Mouse (Mus musculus) right cerebral cortex, adult 18-20 months (tissue): Measurements from ENCODE around the gene Ppox.

Source experiments
- DNase-seq: peaks from one replicate; pipeline ENCODE4 v3.0.0; 2022; ENCODE audit warnings: mixed read lengths

The Ppox gene

DNA sequence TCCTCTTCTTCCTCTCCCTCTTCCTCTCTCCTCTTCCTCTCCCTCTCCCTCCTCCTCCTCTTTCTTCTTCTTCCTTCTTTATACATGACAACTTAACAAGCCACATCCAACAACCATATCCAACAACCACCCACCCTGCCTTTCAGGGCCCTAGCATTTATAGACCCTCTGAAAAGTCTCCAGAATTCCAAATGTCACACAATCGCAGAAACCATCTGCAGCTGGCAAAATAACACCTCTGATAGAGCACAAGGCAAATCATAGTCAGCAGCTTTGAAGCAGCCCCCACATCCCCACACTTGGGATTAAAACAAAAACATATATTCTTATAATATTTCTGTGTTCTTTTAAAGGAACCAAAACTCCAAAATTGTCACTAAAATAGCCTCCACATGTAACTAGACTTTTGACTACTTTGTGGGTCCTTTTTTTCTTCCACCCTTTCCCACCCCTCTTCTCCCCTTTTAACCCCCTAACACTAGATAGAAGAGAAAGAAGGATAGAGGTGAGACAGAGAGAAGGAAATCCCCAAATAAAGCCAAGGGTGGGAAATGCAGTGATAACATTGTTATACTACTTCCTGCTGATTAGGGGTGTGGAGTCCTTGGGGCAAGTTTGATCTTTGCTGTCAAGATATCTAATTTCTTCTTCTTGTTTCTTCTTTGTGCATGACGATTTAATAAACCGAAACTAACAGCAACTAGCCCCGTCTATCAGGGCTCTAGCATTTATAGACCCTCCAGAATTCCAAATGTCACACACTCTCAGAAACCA lies 14.8 kb downstream of the Ppox start:
- DNase-seq: no peak

DNA sequence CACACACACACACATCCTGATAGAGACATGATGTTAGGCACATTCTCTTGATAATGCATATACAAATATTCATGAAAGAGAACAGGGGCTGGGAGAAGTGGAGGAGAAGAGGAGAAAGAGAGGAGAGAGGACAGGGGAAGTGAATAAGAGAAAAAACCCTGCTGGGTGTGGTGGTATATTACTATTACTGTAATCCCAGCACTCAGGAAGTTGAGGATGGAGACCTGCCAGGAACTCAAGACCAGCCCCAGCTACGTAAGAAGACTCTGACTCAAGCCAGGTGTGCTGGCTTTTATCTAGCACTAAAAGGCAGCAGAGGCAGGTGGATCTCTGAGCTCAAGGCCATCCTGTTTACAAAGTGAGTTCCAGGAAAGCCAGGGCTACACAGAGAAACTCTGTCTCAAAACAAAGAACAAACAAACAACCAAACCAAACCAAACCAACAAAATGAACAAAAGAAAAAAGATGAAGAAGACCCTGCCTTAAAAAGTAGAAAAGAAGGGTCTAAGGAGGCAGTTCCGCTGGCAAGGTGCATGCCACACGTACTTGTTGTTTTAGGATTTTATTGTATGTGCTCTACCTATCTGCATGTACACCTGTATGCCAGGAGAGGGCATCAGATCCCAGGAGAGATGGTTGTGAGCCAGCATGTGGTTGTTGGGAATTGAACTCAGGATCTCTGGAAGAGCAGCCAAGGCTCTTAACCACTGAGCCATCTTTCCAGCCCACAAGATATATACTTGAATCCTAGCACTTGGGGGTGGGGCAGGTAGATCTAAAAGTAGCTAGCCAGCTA lies 17.1 kb downstream of the Ppox start:
- DNase-seq: no peak

GRCm38 (mm10) chr1:171263185-171263611 lies 17.8 kb downstream of the Ppox start:
- DNase-seq: no peak

DNA sequence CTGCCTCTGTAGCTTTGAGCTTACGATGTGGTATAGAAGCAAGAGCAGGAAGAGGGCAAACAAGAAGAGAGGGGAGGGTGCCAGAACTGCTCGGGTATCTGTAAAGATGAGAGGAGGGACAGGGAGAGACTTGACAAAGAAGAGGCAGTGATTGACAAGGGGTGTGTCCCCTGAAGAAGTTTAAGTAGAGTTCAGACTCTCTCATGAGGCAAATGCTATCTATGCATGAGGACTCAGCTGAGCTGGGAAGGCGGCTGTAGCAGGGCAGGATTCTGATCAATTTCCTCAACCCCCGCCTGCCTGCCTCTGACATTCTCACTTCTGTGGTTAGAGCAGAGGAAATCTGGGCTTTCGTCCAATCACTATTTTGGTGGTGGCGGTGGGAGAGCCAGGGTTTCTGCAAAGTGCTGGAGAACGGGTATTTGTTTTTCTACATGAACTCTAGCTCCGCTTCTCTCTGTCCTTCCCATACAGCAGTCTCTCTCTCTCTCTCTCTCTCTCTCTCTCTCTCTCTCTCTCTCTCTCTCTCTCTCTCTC lies 18.3 kb downstream of the Ppox start:
- DNase-seq: peak; percentile 90

GRCm38 (mm10) chr1:171260316-171260715 lies 20.7 kb downstream of the Ppox start:
- DNase-seq: no peak

DNA sequence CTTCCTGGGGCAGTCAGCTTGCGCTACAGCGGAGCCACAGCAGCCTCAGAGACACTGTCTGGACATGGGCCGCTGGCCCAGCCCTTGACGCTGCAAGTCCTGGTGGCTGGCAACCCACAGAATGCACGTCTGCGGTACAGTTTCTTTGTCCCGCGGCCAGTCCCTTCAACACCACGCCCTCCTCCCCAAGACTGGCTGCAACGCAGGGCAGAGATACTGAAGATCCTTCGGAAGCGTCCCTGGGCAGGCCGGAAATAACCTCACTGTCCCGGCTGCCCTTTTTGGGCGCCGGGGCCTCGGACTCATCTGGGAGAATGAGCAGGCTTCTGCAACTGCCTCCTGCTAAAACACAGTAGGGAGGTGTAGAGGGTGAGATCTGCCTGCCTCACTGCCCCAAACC lies 22.1 kb downstream of the Ppox start:
- no peak for DNase-seq

- no peak for DNase-seq
Observed at GRCm38 (mm10) chr1:171257781-171258180, 23.2 kb downstream of the Ppox start.

- peak; percentile 55 for DNase-seq
Observed at GRCm38 (mm10) chr1:171256937-171257548, 23.9 kb downstream of the Ppox start.

- no peak for DNase-seq
Observed at GRCm38 (mm10) chr1:171256095-171256818, 24.7 kb downstream of the Ppox start.

- no peak for DNase-seq
Observed at GRCm38 (mm10) chr1:171252415-171252814, 28.6 kb downstream of the Ppox start.

DNA sequence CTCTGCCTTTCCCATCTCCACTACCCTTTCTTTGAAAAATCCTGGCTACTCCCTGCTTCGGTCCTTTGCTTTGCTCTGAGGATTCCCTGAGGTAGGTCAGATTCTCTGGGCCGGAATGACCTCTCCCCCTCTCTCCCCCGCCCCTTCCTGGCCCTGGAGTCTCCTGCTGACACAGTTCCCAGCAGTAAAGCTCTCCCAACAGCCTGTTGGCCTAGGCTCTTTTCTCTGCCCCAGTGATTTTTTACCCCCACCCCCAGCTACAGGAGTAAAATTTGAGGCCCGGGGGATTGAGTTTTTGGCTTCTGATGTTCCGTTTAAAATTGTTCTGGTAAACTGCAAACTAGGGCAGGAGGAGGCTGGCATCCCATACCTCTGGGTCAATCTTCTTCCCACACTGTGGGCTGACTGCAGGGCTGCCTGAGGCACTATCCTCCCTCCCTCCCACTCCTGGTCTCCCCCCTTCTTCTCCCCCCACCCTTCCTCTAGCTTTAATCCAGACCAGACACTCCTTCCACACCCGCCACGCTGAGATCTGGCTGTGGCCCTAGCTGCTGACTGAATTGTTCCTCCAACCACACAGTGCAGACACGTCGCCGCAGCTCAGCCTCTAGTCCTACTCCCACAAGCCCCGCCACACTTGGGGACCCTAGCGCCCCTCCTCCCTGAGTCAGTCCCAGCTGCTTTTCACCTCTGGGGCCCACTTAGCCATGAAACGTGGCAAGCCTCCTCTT lies 29.2 kb downstream of the Ppox start:
- DNase-seq: no peak

DNA sequence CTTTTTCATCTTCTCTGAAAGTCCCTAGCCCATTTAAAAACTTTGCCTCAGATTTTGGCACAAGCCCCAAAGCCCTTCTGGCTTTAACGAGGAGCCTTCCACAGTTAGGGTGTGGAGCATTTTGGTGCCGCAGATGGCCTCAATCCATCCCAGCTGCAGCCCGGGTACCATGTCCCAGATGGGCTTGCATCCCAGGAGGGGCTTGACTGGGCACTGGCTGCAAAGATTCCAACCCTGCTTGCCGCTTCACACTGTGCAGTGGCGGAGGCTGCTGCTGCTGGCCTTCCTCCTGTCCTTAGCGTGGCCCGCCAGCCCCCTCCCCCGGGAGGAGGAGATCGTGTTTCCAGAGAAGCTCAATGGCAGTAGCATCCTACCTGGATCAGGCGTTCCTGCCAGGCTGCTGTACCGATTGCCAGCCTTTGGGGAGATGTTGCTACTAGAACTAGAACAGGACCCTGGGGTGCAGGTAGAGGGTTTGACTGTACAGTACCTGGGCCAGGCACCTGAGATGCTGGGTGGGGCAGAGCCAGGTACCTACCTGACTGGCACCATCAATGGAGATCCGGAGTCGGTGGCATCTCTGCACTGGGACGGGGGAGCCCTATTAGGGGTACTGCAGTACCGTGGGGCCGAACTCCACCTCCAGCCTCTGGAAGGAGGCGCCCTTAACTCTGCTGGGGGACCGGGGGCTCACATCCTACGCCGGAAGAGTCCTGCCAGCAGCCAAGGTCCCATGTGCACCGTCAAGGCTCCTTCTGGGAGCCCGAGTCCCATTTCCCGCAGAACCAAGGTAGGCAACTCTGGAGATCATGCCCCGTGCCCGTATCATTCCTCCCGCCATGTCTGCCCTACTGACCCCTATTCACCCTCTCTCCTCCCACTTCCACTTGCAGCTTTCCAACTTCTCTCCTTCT lies 30.0 kb downstream of the Ppox start, which contains the start of gene Ndufs2:
Ndufs2 (minus strand) TSS at position 709 of the 914 bp plus-strand sequence.
- no peak for DNase-seq

DNA sequence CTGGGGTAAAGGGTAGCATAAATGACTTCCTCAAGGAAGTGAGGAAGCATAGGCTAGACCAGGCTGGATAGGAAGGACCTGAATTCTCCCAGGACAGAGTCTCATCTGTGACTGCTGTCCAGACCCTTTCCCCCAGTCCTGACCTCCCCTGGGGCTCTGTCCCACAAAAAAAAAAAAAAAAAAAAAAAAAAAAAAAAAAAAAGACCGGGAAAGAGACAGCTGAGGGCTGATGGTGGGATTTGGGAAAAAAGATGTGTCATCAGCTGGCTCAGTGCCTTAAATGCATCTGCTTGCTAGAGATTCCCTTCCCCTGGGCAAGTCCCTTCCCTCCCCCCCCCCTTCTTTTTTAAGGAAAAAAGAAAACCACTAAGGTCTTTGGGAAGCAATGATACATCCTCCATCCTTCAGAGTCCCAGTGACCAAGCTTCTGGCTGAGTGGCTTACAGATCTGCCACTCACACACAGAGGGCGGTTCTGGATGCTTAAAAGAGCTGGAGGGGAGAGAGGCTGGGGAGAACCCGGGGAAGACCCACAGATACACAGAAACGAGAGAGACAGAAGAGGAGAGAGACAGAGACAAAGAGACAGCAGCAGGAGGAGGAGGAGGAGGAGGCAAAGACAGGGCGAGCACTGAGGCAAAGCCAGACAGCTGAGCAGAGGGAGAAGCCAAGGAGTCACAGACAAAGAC lies 30.9 kb downstream of the Ppox start, which contains the start of gene Adamts4:
Adamts4 (plus strand) TSS at position 509 of the 688 bp plus-strand sequence.
- peak; percentile 53 for DNase-seq

DNA sequence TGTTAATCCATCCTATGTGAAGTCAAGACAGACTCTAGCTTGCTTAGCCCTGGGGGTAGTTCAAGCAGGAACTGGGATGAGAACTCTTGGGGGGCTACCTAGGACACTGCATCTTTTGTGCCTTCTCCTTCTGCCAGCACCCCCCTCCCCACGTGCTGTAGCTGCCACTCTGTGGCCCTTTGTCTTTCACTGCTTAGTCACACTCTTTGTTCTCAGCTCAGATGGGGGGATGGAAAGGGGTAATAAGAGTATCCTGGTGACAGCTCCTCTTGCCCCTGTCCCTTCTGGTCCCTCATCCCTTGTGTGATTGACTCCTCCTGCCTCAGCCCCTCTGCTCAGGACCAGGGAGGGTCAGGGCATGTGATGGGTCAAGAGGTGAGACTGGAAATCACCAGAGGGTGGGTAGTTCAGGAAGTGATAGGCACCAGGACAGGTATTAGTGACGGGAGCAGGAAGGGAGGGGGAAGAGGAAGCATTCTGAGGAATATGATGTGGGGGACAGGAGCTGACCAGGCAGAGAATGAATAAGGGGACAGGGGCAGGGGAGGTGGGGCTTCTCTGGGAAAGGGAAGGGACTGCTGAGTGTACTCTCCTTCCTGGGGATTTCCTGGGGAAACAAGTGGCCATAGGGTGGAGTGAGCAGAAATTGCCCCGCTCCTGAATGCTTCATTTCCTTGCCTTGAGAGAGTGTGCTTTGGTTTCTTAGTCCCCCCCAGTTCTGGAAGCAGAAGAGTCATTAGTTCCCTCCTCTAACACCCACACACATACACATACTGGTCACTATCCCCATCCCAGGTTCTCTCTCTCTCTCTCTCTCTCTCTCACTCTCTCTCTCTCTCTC lies 32.4 kb downstream of the Ppox start:
- DNase-seq: peak; percentile 43

DNA sequence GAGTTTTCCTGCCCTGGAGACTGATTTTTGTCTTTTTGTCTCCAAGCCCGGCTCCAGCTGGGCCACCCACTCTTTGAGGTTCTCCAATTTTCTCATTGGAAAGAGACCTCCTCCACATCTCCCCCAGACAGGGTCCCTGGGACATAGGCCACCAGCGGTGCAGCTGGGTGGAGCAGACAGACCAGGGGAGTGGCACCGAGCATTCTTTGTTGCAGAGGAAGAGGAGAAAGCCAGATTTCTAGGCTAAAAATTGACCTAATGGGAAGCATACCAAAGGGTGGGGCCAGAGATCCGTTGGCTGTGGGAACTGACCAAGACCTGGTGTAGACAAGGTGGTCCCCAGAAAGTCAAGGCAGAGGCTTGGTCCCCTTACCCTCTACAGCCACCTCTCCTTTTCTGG lies 33.1 kb downstream of the Ppox start:
- DNase-seq: no peak

DNA sequence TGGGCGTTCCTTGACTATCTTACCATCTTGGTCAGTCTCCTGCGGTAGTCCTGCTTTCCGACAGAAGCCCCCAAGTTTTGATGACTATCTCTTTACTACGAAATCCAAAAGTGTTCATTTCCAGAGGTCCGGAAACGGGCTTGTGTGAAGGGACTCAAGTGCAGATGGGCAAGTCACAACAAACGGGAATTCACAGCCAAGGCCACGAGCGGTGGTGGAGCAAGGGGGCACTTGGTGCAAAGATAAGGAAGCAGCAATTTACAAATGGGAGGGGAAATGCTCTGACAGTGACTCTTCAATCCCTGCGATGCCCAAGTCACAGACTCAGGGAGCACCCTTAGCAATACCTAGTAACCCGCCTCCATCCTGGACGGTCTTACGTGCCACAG lies 33.5 kb downstream of the Ppox start:
- no peak for DNase-seq

DNA sequence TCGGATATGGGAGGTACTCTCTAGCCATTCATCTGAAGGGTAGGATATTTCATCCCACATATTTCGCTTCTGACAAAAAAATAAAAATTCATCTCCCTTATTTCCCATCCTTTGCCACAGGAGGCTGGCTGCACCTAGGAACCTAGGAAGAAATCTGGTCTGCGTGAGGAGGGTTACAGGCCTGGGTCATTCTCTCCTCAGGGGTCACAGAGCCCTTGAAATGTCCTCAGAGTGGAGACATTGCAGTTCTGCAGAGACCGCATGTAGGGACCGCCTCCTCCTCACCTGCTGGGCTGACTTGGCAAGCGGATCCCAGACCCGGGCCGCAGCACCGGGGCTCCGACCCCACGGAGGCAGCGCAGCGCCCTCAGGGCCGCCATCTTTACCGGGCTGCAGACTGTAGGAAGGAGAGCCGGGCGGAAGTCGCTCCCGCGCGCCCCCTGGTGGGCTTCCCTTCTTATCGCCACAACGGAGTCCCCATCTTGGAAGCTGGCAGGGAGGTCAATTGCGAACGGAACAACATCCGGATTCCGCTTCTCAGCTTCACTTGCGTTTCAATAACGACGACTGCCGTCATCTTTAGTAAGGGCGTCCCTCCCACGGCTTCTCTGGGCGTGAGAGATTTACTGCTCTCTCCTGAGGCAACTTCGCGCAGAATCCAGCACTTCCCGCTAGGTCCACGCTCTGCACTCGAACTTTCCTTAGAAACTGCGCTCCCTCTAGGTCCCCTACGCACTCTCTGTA lies 34.1 kb downstream of the Ppox start:
- peak; percentile 98 for DNase-seq

DNA sequence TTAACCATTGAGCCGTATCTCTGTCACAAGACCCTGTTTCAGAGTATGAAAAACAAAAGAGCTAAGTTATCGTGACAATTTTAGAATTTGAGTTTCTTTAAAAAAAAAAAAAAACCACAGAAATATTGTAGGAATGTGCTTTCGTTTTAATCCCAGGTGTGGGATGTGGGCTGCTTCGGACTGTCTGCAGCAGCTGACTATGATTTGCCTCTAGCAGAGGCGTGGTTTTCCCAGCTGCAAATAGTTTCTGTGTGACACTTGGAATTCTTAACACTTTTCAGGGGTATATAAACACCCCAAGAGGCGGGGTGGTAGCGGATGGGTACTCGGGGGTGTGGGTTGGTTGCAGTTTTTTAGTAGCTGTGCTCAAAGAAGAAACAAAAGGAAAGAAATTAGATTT lies 35.6 kb downstream of the Ppox start:
- no peak for DNase-seq
